8 mouse cellular contexts compared by ENCODE assay signal in the genomic region with DNA sequence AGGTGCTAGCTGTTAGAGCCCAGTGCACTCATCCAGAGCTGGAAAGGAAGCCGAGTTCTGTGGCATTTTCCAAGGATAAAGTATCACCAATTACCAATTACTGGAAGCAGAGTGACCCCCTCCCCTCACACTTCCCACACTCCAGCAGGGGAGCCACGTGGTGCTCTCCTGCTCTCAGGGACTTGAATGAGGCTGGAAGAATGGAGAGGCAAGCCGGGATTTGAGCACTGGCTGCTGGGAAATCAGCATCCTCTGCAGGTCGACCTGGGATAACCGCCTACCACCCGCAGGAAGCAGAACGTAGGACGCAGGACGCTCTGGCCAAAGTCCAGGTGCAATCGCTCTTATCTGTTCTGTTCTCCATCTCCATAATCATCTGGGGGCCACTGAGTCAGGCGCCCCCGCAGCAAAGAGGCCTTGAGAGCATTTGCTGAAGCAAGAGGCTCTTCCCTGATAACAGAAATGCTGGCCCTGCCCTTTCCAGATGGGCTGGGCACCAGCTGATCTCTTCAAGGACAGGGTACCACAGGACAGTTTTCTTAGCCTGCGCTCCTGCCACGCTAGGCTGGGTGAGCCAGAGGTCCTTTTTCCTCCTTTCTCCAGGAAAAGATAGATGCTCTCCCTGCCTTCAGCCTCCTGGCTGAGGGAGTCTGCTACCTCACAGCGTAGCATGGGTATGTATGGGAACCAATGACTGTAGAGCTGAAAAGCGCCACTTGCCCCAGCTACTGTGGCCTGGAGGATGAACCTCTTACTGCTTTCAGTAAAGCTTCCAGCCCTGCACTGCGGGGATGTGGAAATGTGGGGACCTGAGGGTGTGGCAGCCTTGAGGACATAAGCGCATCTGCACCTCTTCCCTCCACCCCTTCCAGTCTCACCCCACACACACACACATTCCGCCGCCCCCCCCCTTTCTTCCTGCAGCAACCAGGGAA. TPM values are rescaled to one million over a fixed set of nuclear protein-coding genes. Genes with fewer than 3 reads are reported as not detected.
DNase-seq lines count a peak whose midpoint lies in the region; ATAC-seq and TF ChIP-seq lines count a peak whose summit lies in the region.
"Had no signal": no experiment of that assay in that cellular context is flagged by ENCODE, and none has a peak within 500 bp of the region (broad histone marks: within the 10 kb centered on the region; RNA-seq: fewer than 3 reads in every experiment).

No protein-coding gene starts in this region.

- H3K4me2 ChIP-seq in embryonic facial prominence, embryonic 11.5 days (ENCODE audit: low read depth, low read length): 0 out of 2 replicates have a peak overlapping the region, but pooled peaks have one; percentile 17
- peak overlapping the region; percentile 46 for H3K4me2 ChIP-seq in intestine, embryonic 14.5 days (ENCODE audit: low read length)
- 0 out of 2 replicates have a peak overlapping the region, but pooled peaks have one; percentile 31 for H3K4me2 ChIP-seq in neural tube, embryonic 14.5 days (ENCODE audit: low read depth, low read length)

- DNase-seq in layer of hippocampus, adult 2 months (ENCODE audit: low spot score in 2 of 2): no peak
- no peak for DNase-seq in layer of hippocampus, postnatal 10 days (ENCODE audit: low spot score in 2 of 2)
- peak; percentile 39 for DNase-seq in embryonic facial prominence, embryonic 11.5 days (ENCODE audit: low spot score)
- no peak for DNase-seq in intestine, embryonic 14.5 days (ENCODE audit: low spot score)
- DNase-seq in spleen, postnatal 36 days (ENCODE audit: low spot score in 2 of 2): no peak
- no peak for DNase-seq in layer of hippocampus, adult 9-11 months
- DNase-seq: kidney, adult 11 months had no signal

- no peak for TF ChIP-seq CTCF in layer of hippocampus, adult 2 months (conservative IDR thresholded peaks at IDR 0.05)

- H3K4me3 ChIP-seq in layer of hippocampus, adult 2 months: no peak overlapping the region
- no peak overlapping the region; the same call in 1 of the 2 replicates for H3K4me3 ChIP-seq in embryonic facial prominence, embryonic 11.5 days (ENCODE audit: low read depth, low read length)
- H3K4me3 ChIP-seq in intestine, embryonic 14.5 days (ENCODE audit: low read depth, low read length): no peak overlapping the region
- H3K4me3 ChIP-seq in neural tube, embryonic 14.5 days (ENCODE audit: low read depth, low read length): no peak overlapping the region

- H3K9me3 ChIP-seq in embryonic facial prominence, embryonic 11.5 days (replicated peaks; ENCODE audit: control insufficient read depth, low read length): no peaks in the 10 kb centered on the region
- H3K9me3 ChIP-seq in intestine, embryonic 14.5 days (ENCODE audit: control insufficient read depth, low read length): no peaks in the 10 kb centered on the region
- no peaks in the 10 kb centered on the region for H3K9me3 ChIP-seq in neural tube, embryonic 14.5 days (ENCODE audit: control insufficient read depth, low read length)

- H3K4me1 ChIP-seq in embryonic facial prominence, embryonic 11.5 days (ENCODE audit: control insufficient read depth, insufficient read depth, low read length): no peaks in the 10 kb centered on the region; the same call in 1 of the 2 replicates
- H3K4me1 ChIP-seq in intestine, embryonic 14.5 days (replicated peaks; ENCODE audit: control insufficient read depth, insufficient read depth, low read length): peaks cover 6% of the 10 kb centered on the region
- 0 out of 2 replicates have a peak, but pooled peaks cover 9% of the 10 kb centered on the region for H3K4me1 ChIP-seq in neural tube, embryonic 14.5 days (ENCODE audit: control insufficient read depth, insufficient read depth, low read length)

- no peaks in the 10 kb centered on the region for H3K27me3 ChIP-seq in embryonic facial prominence, embryonic 11.5 days (ENCODE audit: control insufficient read depth, insufficient read depth, low read length)
- no peaks in the 10 kb centered on the region for H3K27me3 ChIP-seq in intestine, embryonic 14.5 days (replicated peaks; ENCODE audit: control insufficient read depth, insufficient read depth, low read length)
- no peaks in the 10 kb centered on the region for H3K27me3 ChIP-seq in neural tube, embryonic 14.5 days (ENCODE audit: control insufficient read depth, insufficient read depth, low read length)

- H3K27ac ChIP-seq in layer of hippocampus, adult 2 months: peak overlapping the region; percentile 53; the same call in 1 of the 2 replicates
- H3K27ac ChIP-seq in embryonic facial prominence, embryonic 11.5 days (replicated peaks; ENCODE audit: low read depth, low read length): no peak overlapping the region
- H3K27ac ChIP-seq in intestine, embryonic 14.5 days (ENCODE audit: low read depth): no peak overlapping the region
- no peak overlapping the region for H3K27ac ChIP-seq in neural tube, embryonic 14.5 days (ENCODE audit: low read depth, low read length)

- H3K36me3 ChIP-seq in embryonic facial prominence, embryonic 11.5 days (replicated peaks; ENCODE audit: control insufficient read depth, insufficient read depth, low read depth, low read length): no peaks in the 10 kb centered on the region
- no peaks in the 10 kb centered on the region for H3K36me3 ChIP-seq in intestine, embryonic 14.5 days (ENCODE audit: control insufficient read depth, insufficient read depth, low read length)
- no peaks in the 10 kb centered on the region for H3K36me3 ChIP-seq in neural tube, embryonic 14.5 days (ENCODE audit: control insufficient read depth, insufficient read depth, low read length)

- no peak for ATAC-seq in embryonic facial prominence, embryonic 11.5 days (replicated peaks; ENCODE audit: insufficient number of reproducible peaks, low FRiP score, low TSS enrichment, low read depth)
- ATAC-seq in intestine, embryonic 14.5 days (replicated peaks; ENCODE audit: low FRiP score, low TSS enrichment, low read depth): no peak
- ATAC-seq in neural tube, embryonic 14.5 days (ENCODE audit: low read depth): peak; percentile 34; the same call in 1 of the 2 replicates

- WGBS in embryonic facial prominence, embryonic 11.5 days: 28% methylated on average over 20 of the region's 20 CpGs
- WGBS in intestine, embryonic 14.5 days: 26% methylated on average over 20 of the region's 20 CpGs
- WGBS in neural tube, embryonic 14.5 days: 44% methylated on average over 20 of the region's 20 CpGs

- H3K9ac ChIP-seq in embryonic facial prominence, embryonic 11.5 days (replicated peaks; ENCODE audit: low read length): peak overlapping the region; percentile 1; the same call in 1 of the 2 replicates
- no peak overlapping the region for H3K9ac ChIP-seq in intestine, embryonic 14.5 days (ENCODE audit: low read length)
- 0 out of 2 replicates have a peak overlapping the region, but pooled peaks have one; percentile 11 for H3K9ac ChIP-seq in neural tube, embryonic 14.5 days (replicated peaks; ENCODE audit: low read depth, low read length)

RNA-seq across cellular contexts. Expression of a gene that starts 27.5 kb away (rescaled TPM):
- total RNA-seq in layer of hippocampus, adult 2 months (2021): 10 to 100 TPM; 11.9 to 15.6 TPM
- total RNA-seq in layer of hippocampus, postnatal 10 days (2021): 1 to 10 TPM; 6.9 to 7.0 TPM
- 0.41 and 0.56 TPM in 2 replicates for polyA plus RNA-seq in embryonic facial prominence, embryonic 11.5 days (2014; fragmentation: Nextera tagmentation; extraction: Ambion mirVana)
- 0.57 and 0.66 TPM in 2 replicates for polyA plus RNA-seq in intestine, embryonic 14.5 days (2014; fragmentation: Nextera tagmentation; extraction: Ambion mirVana)
- 3.9 and 5.0 TPM in 2 replicates for polyA plus RNA-seq in neural tube, embryonic 14.5 days (2014; fragmentation: Nextera tagmentation; extraction: Ambion mirVana)

RNA-seq across cellular contexts. Expression of a gene that starts 27.5 kb away (rescaled TPM):
- total RNA-seq in layer of hippocampus, adult 2 months (2021): under 1 TPM; 0.20 to 0.29 TPM
- under 1 TPM; 0.18 to 0.36 TPM for total RNA-seq in layer of hippocampus, postnatal 10 days (2021)
- polyA plus RNA-seq in embryonic facial prominence, embryonic 11.5 days (2014; fragmentation: Nextera tagmentation; extraction: Ambion mirVana): 0.07 TPM in 1 of 2 replicates, not detected in the other
- polyA plus RNA-seq in intestine, embryonic 14.5 days (2014; fragmentation: Nextera tagmentation; extraction: Ambion mirVana): 0.12 and 0.16 TPM in 2 replicates
- 0.12 TPM in 2 replicates for polyA plus RNA-seq in neural tube, embryonic 14.5 days (2014; fragmentation: Nextera tagmentation; extraction: Ambion mirVana)

RNA-seq across cellular contexts. Expression of a gene that starts 42.1 kb away (rescaled TPM):
- 10 to 100 TPM; 37.6 to 42.1 TPM for total RNA-seq in layer of hippocampus, adult 2 months (2021)
- 10 to 100 TPM; 53.6 to 55.9 TPM for total RNA-seq in layer of hippocampus, postnatal 10 days (2021)
- polyA plus RNA-seq in embryonic facial prominence, embryonic 11.5 days (2014; fragmentation: Nextera tagmentation; extraction: Ambion mirVana): 86.6 and 90.6 TPM in 2 replicates
- polyA plus RNA-seq in intestine, embryonic 14.5 days (2014; fragmentation: Nextera tagmentation; extraction: Ambion mirVana): 111 and 117 TPM in 2 replicates
- polyA plus RNA-seq in neural tube, embryonic 14.5 days (2014; fragmentation: Nextera tagmentation; extraction: Ambion mirVana): 115 and 124 TPM in 2 replicates

RNA-seq across cellular contexts. Expression of a gene that starts 42.2 kb away (rescaled TPM):
- total RNA-seq in layer of hippocampus, adult 2 months (2021): 10 to 100 TPM; 49.5 to 52.3 TPM
- 10 to 100 TPM; 49.1 to 57.3 TPM for total RNA-seq in layer of hippocampus, postnatal 10 days (2021)
- polyA plus RNA-seq in embryonic facial prominence, embryonic 11.5 days (2014; fragmentation: Nextera tagmentation; extraction: Ambion mirVana): 173 TPM in 2 replicates
- polyA plus RNA-seq in intestine, embryonic 14.5 days (2014; fragmentation: Nextera tagmentation; extraction: Ambion mirVana): 90.5 and 106 TPM in 2 replicates
- 92.0 and 92.9 TPM in 2 replicates for polyA plus RNA-seq in neural tube, embryonic 14.5 days (2014; fragmentation: Nextera tagmentation; extraction: Ambion mirVana)
